Mouse (Mus musculus) liver, postnatal 0 days (tissue): ENCODE measurements around the gene Ppp1r21. TPM values are rescaled to one million over a fixed set of nuclear protein-coding genes. Genes with fewer than 3 reads are reported as not detected.

Experiments
- ATAC-seq: fragments of 200-750 bp; cut with Nextera tagmentation; 2 replicates; pipeline ENCODE4 v1.8.0; 2017; ENCODE audit warnings: mild to moderate bottlenecking, moderate library complexity
- DNase-seq: peaks from one replicate; pipeline ENCODE4 v3.0.0-alpha.2; 2016
- H3K27ac ChIP-seq: fragments of 300-500 bp; sonication (generic); 2 replicates; pipeline ENCODE4 v1.5.1; 2014; ENCODE audit warnings: antibody characterized with exemption, moderate library complexity, mild to moderate bottlenecking, low read depth
- H3K27me3 ChIP-seq: fragments of 300-500 bp; sonication (generic); 2 replicates; pipeline ENCODE4 v1.6.1; 2014; ENCODE audit warnings: low read length, control low read depth, mixed read lengths; ENCODE audit not compliant: insufficient read depth
- H3K36me3 ChIP-seq: fragments of 300-500 bp; sonication (generic); replicated peaks from 2 replicates; pipeline ENCODE4 v1.6.1; 2014; ENCODE audit warnings: mild to moderate bottlenecking, control low read depth, low read length, moderate library complexity, mixed read lengths; ENCODE audit not compliant: insufficient read depth
- H3K4me1 ChIP-seq: fragments of 300-500 bp; sonication (generic); 2 replicates; pipeline ENCODE4 v1.6.1; 2014; ENCODE audit warnings: antibody characterized with exemption, mild to moderate bottlenecking, control low read depth; ENCODE audit not compliant: insufficient read depth
- H3K4me2 ChIP-seq: fragments of 300-500 bp; sonication (generic); 2 replicates; pipeline ENCODE4 v1.6.1; 2014; ENCODE audit warnings: low read depth, mild to moderate bottlenecking, low read length, moderate library complexity, mixed read lengths
- H3K4me3 ChIP-seq: fragments of 300-500 bp; sonication (generic); 2 replicates; pipeline ENCODE4 v1.5.1; 2014; ENCODE audit warnings: low read depth, low read length
- H3K9ac ChIP-seq: fragments of 300-500 bp; sonication (generic); replicated peaks from 2 replicates; pipeline ENCODE4 v1.6.1; 2014; ENCODE audit warnings: mild to moderate bottlenecking, moderate library complexity
- H3K9me3 ChIP-seq: fragments of 300-500 bp; sonication (generic); 2 replicates; pipeline ENCODE4 v1.6.1; 2016; ENCODE audit warnings: mild to moderate bottlenecking, control low read depth, low read length, mixed read lengths
- CTCF ChIP-seq: sonication (generic); IDR thresholded peaks from 2 replicates; pipeline ENCODE4 v1.5.1; 2016; ENCODE audit warnings: antibody characterized with exemption, low read depth
- EP300 ChIP-seq: IDR thresholded peaks from 2 replicates; pipeline ENCODE4 v1.6.1; 2016; ENCODE audit warnings: antibody characterized with exemption, low read depth, mild to moderate bottlenecking
- WGBS: fragments of 180-500 bp; shearing (Covaris S2); extraction: QIAGEN DNeasy Blood & Tissue Kit; methylation state at CpG from one replicate; pipeline ENCODE4 v1.1.7; 2014; ENCODE audit not compliant: insufficient replicate concordance; 5-methylcytosine and 5-hydroxymethylcytosine counted together
- polyA plus RNA-seq: library from polyadenylated mRNA; unstranded; fragments of >200 nt; fragmentation: Nextera tagmentation; extraction: Ambion mirVana; gene quantifications from 2 replicates; pipeline ENCODE4 v1.2.1, GENCODE M21; 2015

The Ppp1r21 gene
- polyA plus RNA-seq, 1 experiment from 2014 or later: 9.0 TPM

DNA sequence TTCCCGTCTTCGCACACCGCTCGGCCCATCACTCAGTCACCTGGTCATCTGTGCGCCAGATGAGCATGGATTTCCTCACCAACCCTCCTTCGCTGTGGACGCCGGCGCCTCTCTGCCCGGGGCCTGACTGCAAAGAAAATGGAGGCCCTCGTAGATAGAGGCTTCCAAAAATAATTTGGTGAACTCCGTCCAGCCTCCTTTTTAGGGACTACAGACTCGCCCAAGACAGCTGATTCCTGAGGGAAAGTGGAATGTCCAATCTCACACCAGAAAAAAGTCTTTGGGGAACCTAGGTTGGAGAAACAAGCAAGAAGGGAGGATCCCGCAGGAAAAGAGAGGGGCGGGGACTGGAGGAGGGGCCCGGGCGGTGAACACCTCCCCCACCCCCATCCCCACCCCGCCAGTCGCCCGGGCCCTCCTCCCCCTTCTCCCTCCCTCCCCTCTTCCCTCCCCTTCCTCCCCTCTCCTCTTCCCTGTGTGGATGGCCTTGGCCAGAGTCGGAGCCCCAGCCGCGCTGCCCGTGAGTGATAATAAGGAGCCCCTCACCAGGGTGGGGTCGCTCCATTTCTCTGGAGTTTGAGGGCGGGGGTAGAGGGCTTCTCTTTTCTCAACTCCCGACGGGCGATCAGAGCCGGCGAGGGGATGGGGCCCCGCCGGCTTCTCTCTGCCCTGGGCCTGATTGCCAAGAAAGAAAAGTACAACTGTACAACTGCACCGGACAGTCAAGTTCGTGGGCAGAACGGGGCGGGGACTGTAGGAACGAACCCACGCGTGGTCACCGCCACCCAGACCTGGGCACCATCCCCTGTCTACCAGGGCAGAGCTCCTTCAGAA, 67.5 kb downstream of the Ppp1r21 start, which contains the start of gene Ston1:
TSS of gene Ston1 (plus strand) at position 463 of the 834 bp plus-strand sequence.
- peak within 1 kb of the TSS; percentile 67 for H3K9ac ChIP-seq
- ATAC-seq (peak; percentile 94), DNase-seq (peak; percentile 78)
- no peaks in the 10 kb centered on the region for H3K36me3 ChIP-seq
- H3K9me3 ChIP-seq: no peaks in the 10 kb centered on the region
- H3K27me3 ChIP-seq: no peaks in the 10 kb centered on the region
- peaks cover 12% of the 10 kb centered on the region; the same call in 1 of the 2 replicates for H3K4me1 ChIP-seq
- TF ChIP-seq EP300 (no peak), CTCF (no peak)
- H3K4me3 ChIP-seq: peak within 1 kb of the TSS; percentile 58
- 2% methylated on average over 40 of the region's 41 CpGs for WGBS
- peak within 1 kb of the TSS; percentile 74 for H3K27ac ChIP-seq
- peak within 1 kb of the TSS; percentile 85 for H3K4me2 ChIP-seq

DNA sequence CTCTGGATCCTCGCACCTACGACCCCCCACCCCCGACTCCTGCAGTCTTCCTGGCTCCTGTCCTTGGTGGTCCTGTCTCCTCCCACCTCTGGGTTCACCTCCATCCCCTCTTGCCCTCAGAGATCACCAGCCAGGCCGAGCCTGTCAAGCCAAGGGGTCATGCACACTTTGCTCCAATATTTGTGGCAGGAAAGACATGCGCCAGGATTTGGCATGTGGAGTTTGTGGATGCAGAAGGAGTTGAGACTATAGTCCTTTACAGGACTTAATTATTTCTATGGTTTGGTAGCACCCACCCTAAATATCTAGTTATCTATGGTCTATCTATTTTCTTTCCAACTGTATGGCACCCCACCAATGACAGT, 68.1 kb downstream of the Ppp1r21 start:
- no peaks in the 10 kb centered on the region for H3K27me3 ChIP-seq
- peaks cover 12% of the 10 kb centered on the region; the same call in 1 of the 2 replicates for H3K4me1 ChIP-seq
- H3K4me3 ChIP-seq: peak overlapping the region; percentile 58
- ATAC-seq: no peak
- H3K36me3 ChIP-seq: no peaks in the 10 kb centered on the region
- H3K4me2 ChIP-seq: peak overlapping the region; percentile 85
- H3K9me3 ChIP-seq: no peaks in the 10 kb centered on the region
- 0 out of 2 replicates have a peak overlapping the region, but pooled peaks have one; percentile 74 for H3K27ac ChIP-seq
- DNase-seq: no peak
- peak overlapping the region; percentile 67 for H3K9ac ChIP-seq
- TF ChIP-seq CTCF (no peak), EP300 (no peak)
- 25% methylated on average over 5 of the region's 5 CpGs for WGBS

- Histone ChIP-seq H3K9me3 (no peaks in the 10 kb centered on the region), H3K4me3 (no peak overlapping the region), H3K27me3 (no peaks in the 10 kb centered on the region), H3K4me2 (peak overlapping the region; percentile 85; the same call in 1 of the 2 replicates), H3K4me1 (peaks cover 12% of the 10 kb centered on the region; the same call in 1 of the 2 replicates), H3K36me3 (no peaks in the 10 kb centered on the region), H3K9ac (no peak overlapping the region; the same call in 1 of the 2 replicates), H3K27ac (no peak overlapping the region)
- ATAC-seq: no peak
- WGBS: 41% methylated on average over 14 of the region's 14 CpGs
- no peak for TF ChIP-seq EP300
- TF ChIP-seq CTCF: peak; percentile 8; the same call in 1 of the 2 replicates
- DNase-seq: no peak
Measured at GRCm38 (mm10) chr17:88598570-88599368, 68.9 kb downstream of the Ppp1r21 start.

DNA sequence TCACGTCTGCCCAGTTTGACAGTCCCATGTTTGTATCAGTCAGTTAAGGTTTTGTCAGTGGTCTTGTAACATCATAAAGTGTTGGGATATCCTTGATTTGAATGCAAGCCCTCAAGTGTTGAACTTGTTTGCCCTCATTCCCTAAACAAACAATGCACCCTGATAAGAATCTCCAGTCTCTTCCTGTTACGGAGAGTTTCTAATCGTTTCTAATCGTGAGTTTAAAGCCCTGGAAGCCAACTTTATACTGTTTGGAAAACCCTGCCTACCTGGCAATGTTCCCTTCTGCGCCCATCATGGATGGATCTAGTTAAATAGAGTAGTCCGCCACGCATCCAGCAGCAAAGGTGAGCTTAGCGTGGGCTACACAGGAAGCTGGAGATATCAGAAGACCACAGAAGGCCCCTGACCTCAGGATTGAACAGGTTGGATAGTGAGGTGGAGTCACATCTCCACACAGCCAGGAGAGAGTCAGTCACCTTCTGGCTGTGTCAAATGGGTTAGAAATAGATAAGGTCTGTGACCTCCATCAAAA, 70.6 kb downstream of the Ppp1r21 start:
- WGBS: 58% methylated on average over 8 of the region's 8 CpGs
- Histone ChIP-seq H3K27ac (no peak overlapping the region), H3K4me3 (no peak overlapping the region), H3K27me3 (no peaks in the 10 kb centered on the region), H3K4me2 (no peak overlapping the region), H3K9me3 (no peaks in the 10 kb centered on the region), H3K9ac (no peak overlapping the region), H3K36me3 (no peaks in the 10 kb centered on the region), H3K4me1 (peaks cover 12% of the 10 kb centered on the region; the same call in 1 of the 2 replicates)
- no peak for ATAC-seq
- no peak for DNase-seq
- TF ChIP-seq EP300: no peak
- TF ChIP-seq CTCF: no peak

- no peaks in the 10 kb centered on the region for H3K27me3 ChIP-seq
- no peak overlapping the region for H3K4me3 ChIP-seq
- DNase-seq (peak; percentile 34), ATAC-seq (peak; percentile 67)
- H3K27ac ChIP-seq: no peak overlapping the region
- TF ChIP-seq EP300 (no peak), CTCF (no peak)
- no peak overlapping the region for H3K4me2 ChIP-seq
- WGBS: 60% methylated on average over 11 of the region's 11 CpGs
- H3K4me1 ChIP-seq: peaks cover 4% of the 10 kb centered on the region; the same call in 1 of the 2 replicates
- no peak overlapping the region for H3K9ac ChIP-seq
- H3K36me3 ChIP-seq: no peaks in the 10 kb centered on the region
- no peaks in the 10 kb centered on the region for H3K9me3 ChIP-seq
Measured at GRCm38 (mm10) chr17:88603943-88604342, 74.0 kb downstream of the Ppp1r21 start.
